Mouse (Mus musculus) hindbrain, embryonic 10.5 days (tissue): ENCODE measurements around the gene Pgd. TPM values are rescaled to one million over a fixed set of nuclear protein-coding genes. Genes with fewer than 3 reads are reported as not detected.

Experiments used
- DNase-seq: peaks from one replicate; pipeline ENCODE4 v3.0.0-alpha.2; 2017; ENCODE audit warnings: low spot score
- H3K27ac ChIP-seq: fragments of 300-500 bp; sonication (generic); 2 replicates; pipeline ENCODE4 v1.5.1; 2016; ENCODE audit warnings: mild to moderate bottlenecking, moderate library complexity
- H3K27me3 ChIP-seq: fragments of 300-500 bp; sonication (generic); 2 replicates; pipeline ENCODE4 v1.6.1; 2016; ENCODE audit warnings: mild to moderate bottlenecking; ENCODE audit not compliant: poor library complexity, insufficient read depth, severe bottlenecking
- H3K36me3 ChIP-seq: fragments of 300-500 bp; sonication (generic); 2 replicates; pipeline ENCODE4 v1.6.1; 2016; ENCODE audit warnings: mild to moderate bottlenecking, moderate library complexity
- H3K4me1 ChIP-seq: fragments of 300-500 bp; sonication (generic); replicated peaks from 2 replicates; pipeline ENCODE4 v1.6.1; 2016; ENCODE audit warnings: mild to moderate bottlenecking
- H3K4me3 ChIP-seq: fragments of 300-500 bp; sonication (generic); 2 replicates; pipeline ENCODE4 v1.5.1; 2016; ENCODE audit warnings: mild to moderate bottlenecking, moderate library complexity
- H3K9me3 ChIP-seq: fragments of 300-500 bp; sonication (generic); 2 replicates; pipeline ENCODE4 v1.6.1; 2016; ENCODE audit warnings: mild to moderate bottlenecking, moderate library complexity
- WGBS: fragments of 180-500 bp; shearing (Covaris S2); methylation state at CpG from one replicate; pipeline ENCODE4 v1.1.7; 2016; 5-methylcytosine and 5-hydroxymethylcytosine counted together
- polyA plus RNA-seq: library from polyadenylated mRNA; unstranded; fragments of >200 nt; fragmentation: Nextera tagmentation; extraction: Ambion mirVana; gene quantifications from 2 replicates; pipeline ENCODE4 v1.2.1, GENCODE M21; 2016

Pgd gene
- polyA plus RNA-seq, 1 experiment from 2014 or later: 143 TPM

GRCm38 (mm10) chr4:149164150-149164549 is 2.4 kb downstream of the Pgd start:
- DNase-seq: no peak
- WGBS: 59% methylated on average over 5 of the region's 5 CpGs
- Histone ChIP-seq H3K4me1 (peaks cover 29% of the 10 kb centered on the region), H3K9me3 (no peaks in the 10 kb centered on the region), H3K27ac (no peak overlapping the region), H3K36me3 (peaks cover 61% of the 10 kb centered on the region), H3K27me3 (no peaks in the 10 kb centered on the region), H3K4me3 (no peak overlapping the region)

- H3K36me3 ChIP-seq: peaks cover 70% of the 10 kb centered on the region
Observed at GRCm38 (mm10) chr4:149163196-149163595, 3.4 kb downstream of the Pgd start.

GRCm38 (mm10) chr4:149161166-149161565 is 5.4 kb downstream of the Pgd start:
- no peak for DNase-seq
- 93% methylated on average over 6 of the region's 6 CpGs for WGBS
- H3K27ac ChIP-seq: no peak overlapping the region
- peaks cover 91% of the 10 kb centered on the region for H3K36me3 ChIP-seq
- H3K27me3 ChIP-seq: no peaks in the 10 kb centered on the region
- peaks cover 18% of the 10 kb centered on the region for H3K4me1 ChIP-seq
- H3K4me3 ChIP-seq: no peak overlapping the region
- H3K9me3 ChIP-seq: no peaks in the 10 kb centered on the region

More at GRCm38 (mm10) chr4:149163196-149163595, 3.4 kb downstream of the Pgd start:
- Histone ChIP-seq H3K27ac (no peak overlapping the region), H3K4me1 (peaks cover 29% of the 10 kb centered on the region), H3K9me3 (no peaks in the 10 kb centered on the region), H3K27me3 (no peaks in the 10 kb centered on the region), H3K4me3 (no peak overlapping the region)
- 82% methylated on average over 1 of the region's 1 CpGs for WGBS
- no peak for DNase-seq

GRCm38 (mm10) chr4:149159891-149160290 is 6.7 kb downstream of the Pgd start:
- Histone ChIP-seq H3K9me3 (0 out of 2 replicates have a peak, but pooled peaks cover 3% of the 10 kb centered on the region), H3K27ac (no peak overlapping the region), H3K4me3 (no peak overlapping the region), H3K36me3 (peaks cover 99% of the 10 kb centered on the region), H3K27me3 (no peaks in the 10 kb centered on the region), H3K4me1 (peaks cover 6% of the 10 kb centered on the region; the same call in 1 of the 2 replicates)
- 93% methylated on average over 13 of the region's 13 CpGs for WGBS
- DNase-seq: no peak

- Histone ChIP-seq H3K9me3 (0 out of 2 replicates have a peak, but pooled peaks cover 3% of the 10 kb centered on the region), H3K4me3 (no peak overlapping the region), H3K27me3 (no peaks in the 10 kb centered on the region), H3K27ac (no peak overlapping the region), H3K36me3 (peaks cover 100% of the 10 kb centered on the region), H3K4me1 (0 out of 2 replicates have a peak, but pooled peaks cover 3% of the 10 kb centered on the region)
- no peak for DNase-seq
- 92% methylated on average over 2 of the region's 2 CpGs for WGBS
Observed at GRCm38 (mm10) chr4:149159203-149159602, 7.4 kb downstream of the Pgd start.

- no peaks in the 10 kb centered on the region for H3K4me1 ChIP-seq
- H3K9me3 ChIP-seq: 0 out of 2 replicates have a peak, but pooled peaks cover 3% of the 10 kb centered on the region
- H3K4me3 ChIP-seq: no peak overlapping the region
- 96% methylated on average over 8 of the region's 8 CpGs for WGBS
- peaks cover 100% of the 10 kb centered on the region for H3K36me3 ChIP-seq
- no peak for DNase-seq
- no peak overlapping the region for H3K27ac ChIP-seq
- H3K27me3 ChIP-seq: no peaks in the 10 kb centered on the region
Observed at GRCm38 (mm10) chr4:149157415-149157973, 9.1 kb downstream of the Pgd start.

GRCm38 (mm10) chr4:149155711-149156110 is 10.9 kb downstream of the Pgd start:
- H3K27me3 ChIP-seq: no peaks in the 10 kb centered on the region
- peaks cover 100% of the 10 kb centered on the region for H3K36me3 ChIP-seq

GRCm38 (mm10) chr4:149154859-149155258 is 11.7 kb downstream of the Pgd start:
- H3K27ac ChIP-seq: no peak overlapping the region
- 98% methylated on average over 7 of the region's 7 CpGs for WGBS
- H3K4me3 ChIP-seq: no peak overlapping the region
- DNase-seq: no peak
- 0 out of 2 replicates have a peak, but pooled peaks cover 3% of the 10 kb centered on the region for H3K9me3 ChIP-seq
- H3K27me3 ChIP-seq: no peaks in the 10 kb centered on the region
- 0 out of 2 replicates have a peak, but pooled peaks cover 3% of the 10 kb centered on the region for H3K4me1 ChIP-seq
- H3K36me3 ChIP-seq: peaks cover 100% of the 10 kb centered on the region

More at GRCm38 (mm10) chr4:149155711-149156110, 10.9 kb downstream of the Pgd start:
- no peak for DNase-seq
- Histone ChIP-seq H3K4me1 (no peaks in the 10 kb centered on the region), H3K27ac (no peak overlapping the region), H3K9me3 (0 out of 2 replicates have a peak, but pooled peaks cover 3% of the 10 kb centered on the region), H3K4me3 (no peak overlapping the region)
- 96% methylated on average over 6 of the region's 6 CpGs for WGBS

- 0 out of 2 replicates have a peak, but pooled peaks cover 3% of the 10 kb centered on the region for H3K9me3 ChIP-seq
- DNase-seq: no peak
- H3K36me3 ChIP-seq: peaks cover 69% of the 10 kb centered on the region
- no peak overlapping the region for H3K4me3 ChIP-seq
- H3K27ac ChIP-seq: no peak overlapping the region
- H3K27me3 ChIP-seq: no peaks in the 10 kb centered on the region; the same call in 1 of the 2 replicates
- WGBS: 89% methylated on average over 11 of the region's 11 CpGs
- H3K4me1 ChIP-seq: peaks cover 15% of the 10 kb centered on the region
Observed at GRCm38 (mm10) chr4:149150721-149151120, 15.8 kb downstream of the Pgd start.

- Histone ChIP-seq H3K9me3 (0 out of 2 replicates have a peak, but pooled peaks cover 3% of the 10 kb centered on the region), H3K27ac (no peak overlapping the region), H3K27me3 (no peaks in the 10 kb centered on the region; the same call in 1 of the 2 replicates), H3K36me3 (peaks cover 64% of the 10 kb centered on the region), H3K4me1 (peaks cover 15% of the 10 kb centered on the region), H3K4me3 (no peak overlapping the region)
- no peak for DNase-seq
- WGBS: 68% methylated on average over 11 of the region's 11 CpGs
Observed at GRCm38 (mm10) chr4:149150256-149150655, 16.3 kb downstream of the Pgd start.

- peaks cover 58% of the 10 kb centered on the region for H3K36me3 ChIP-seq
- no peaks in the 10 kb centered on the region for H3K9me3 ChIP-seq
- 64% methylated on average over 7 of the region's 7 CpGs for WGBS
- no peak overlapping the region for H3K27ac ChIP-seq
- DNase-seq: peak; percentile 28
- no peaks in the 10 kb centered on the region; the same call in 1 of the 2 replicates for H3K27me3 ChIP-seq
- peaks cover 15% of the 10 kb centered on the region for H3K4me1 ChIP-seq
- no peak overlapping the region for H3K4me3 ChIP-seq
Observed at GRCm38 (mm10) chr4:149149611-149150010, 17.0 kb downstream of the Pgd start.

GRCm38 (mm10) chr4:149149196-149149595 is 17.4 kb downstream of the Pgd start:
- Histone ChIP-seq H3K27me3 (no peaks in the 10 kb centered on the region; the same call in 1 of the 2 replicates), H3K36me3 (peaks cover 54% of the 10 kb centered on the region), H3K27ac (no peak overlapping the region), H3K9me3 (no peaks in the 10 kb centered on the region), H3K4me3 (no peak overlapping the region), H3K4me1 (peaks cover 15% of the 10 kb centered on the region)
- 76% methylated on average over 9 of the region's 9 CpGs for WGBS
- DNase-seq: no peak

- H3K27ac ChIP-seq: no peak overlapping the region
- no peaks in the 10 kb centered on the region; the same call in 1 of the 2 replicates for H3K27me3 ChIP-seq
- no peak overlapping the region for H3K4me3 ChIP-seq
- peaks cover 15% of the 10 kb centered on the region for H3K4me1 ChIP-seq
- no peaks in the 10 kb centered on the region for H3K9me3 ChIP-seq
- peaks cover 42% of the 10 kb centered on the region for H3K36me3 ChIP-seq
- no peak for DNase-seq
- 86% methylated on average over 4 of the region's 4 CpGs for WGBS
Observed at GRCm38 (mm10) chr4:149148084-149148483, 18.5 kb downstream of the Pgd start.
